Mouse (Mus musculus): Measurements from ENCODE around the gene Mrtfa.

GRCm38 (mm10) chr15:81198447-81198846 is 7.9 kb upstream of the Mrtfa start:
- TF ChIP-seq CTCF (IDR thresholded peaks at IDR 0.05; ENCODE audit: borderline replicate concordance, insufficient read depth, low read length) (peak; percentile 26; the same call in 1 of the 2 replicates), POLR2A (IDR thresholded peaks at IDR 0.05; ENCODE audit: low read depth, low read length) (no peak)

Data from embryonic fibroblast, embryonic 13.5 days (primary cell).